Mouse (Mus musculus) embryonic facial prominence, embryonic 15.5 days (tissue): ENCODE data around the gene Irx2. TPM values are rescaled to one million over a fixed set of nuclear protein-coding genes. Genes with fewer than 3 reads are reported as not detected.

Source experiments
- ATAC-seq: fragments of 200-750 bp; cut with Nextera tagmentation; 2 replicates; pipeline ENCODE4 v1.8.0; 2017; ENCODE audit warnings: low read depth, moderate TSS enrichment; ENCODE audit not compliant: insufficient number of reproducible peaks, low FRiP score, low TSS enrichment
- H3K27ac ChIP-seq: fragments of 300-500 bp; sonication (generic); replicated peaks from 2 replicates; pipeline ENCODE4 v1.5.1; 2015; ENCODE audit warnings: mild to moderate bottlenecking, inconsistent platforms
- H3K27me3 ChIP-seq: fragments of 300-500 bp; sonication (generic); 2 replicates; pipeline ENCODE4 v1.6.1; 2015; ENCODE audit warnings: inconsistent platforms
- H3K36me3 ChIP-seq: fragments of 300-500 bp; sonication (generic); 2 replicates; pipeline ENCODE4 v1.6.1; 2015; ENCODE audit warnings: mild to moderate bottlenecking, inconsistent platforms
- H3K4me1 ChIP-seq: fragments of 300-500 bp; sonication (generic); 2 replicates; pipeline ENCODE4 v1.6.1; 2015; ENCODE audit warnings: inconsistent platforms
- H3K4me2 ChIP-seq: fragments of 300-500 bp; sonication (generic); replicated peaks from 2 replicates; pipeline ENCODE4 v1.6.1; 2015; ENCODE audit warnings: mild to moderate bottlenecking, inconsistent platforms
- H3K4me3 ChIP-seq: fragments of 300-500 bp; sonication (generic); replicated peaks from 2 replicates; pipeline ENCODE4 v1.5.1; 2015; ENCODE audit warnings: mild to moderate bottlenecking, inconsistent platforms
- H3K9ac ChIP-seq: fragments of 300-500 bp; sonication (generic); 2 replicates; pipeline ENCODE4 v1.6.1; 2015; ENCODE audit warnings: inconsistent platforms
- H3K9me3 ChIP-seq: fragments of 300-500 bp; sonication (generic); replicated peaks from 2 replicates; pipeline ENCODE4 v1.6.1; 2016; ENCODE audit warnings: inconsistent platforms
- WGBS: fragments of 180-500 bp; shearing (Covaris S2); methylation state at CpG from one replicate; pipeline ENCODE4 v1.1.7; 2015; 5-methylcytosine and 5-hydroxymethylcytosine counted together
- polyA plus RNA-seq: library from polyadenylated mRNA; unstranded; fragments of >200 nt; fragmentation: Nextera tagmentation; extraction: Ambion mirVana; gene quantifications from 2 replicates; pipeline ENCODE4 v1.2.1, GENCODE M21; 2015

Gene Irx2
- polyA plus RNA-seq, 1 experiment from 2014 or later = 35.2 TPM

GRCm38 (mm10) chr13:72638401-72639130 is 9.9 kb downstream of the Irx2 start:
- WGBS = 12% methylated on average over 26 of the region's 26 CpGs
- ATAC-seq = 0 out of 2 replicates have a peak, but pooled peaks have one; percentile 40
- H3K4me3 ChIP-seq = peak overlapping the region; percentile 50
- no peaks in the 10 kb centered on the region for H3K9me3 ChIP-seq
- H3K9ac ChIP-seq = no peak overlapping the region
- H3K27me3 ChIP-seq = peaks cover 86% of the 10 kb centered on the region
- H3K36me3 ChIP-seq = no peaks in the 10 kb centered on the region
- H3K4me2 ChIP-seq = peak overlapping the region; percentile 82
- H3K4me1 ChIP-seq = peaks cover 22% of the 10 kb centered on the region
- H3K27ac ChIP-seq = no peak overlapping the region

- Histone ChIP-seq H3K4me2 (peak overlapping the region; percentile 82), H3K36me3 (no peaks in the 10 kb centered on the region), H3K9ac (peak overlapping the region; percentile 15; the same call in 1 of the 2 replicates), H3K27me3 (peaks cover 78% of the 10 kb centered on the region), H3K4me3 (peak overlapping the region; percentile 50), H3K9me3 (no peaks in the 10 kb centered on the region), H3K27ac (peak overlapping the region; percentile 51), H3K4me1 (peaks cover 22% of the 10 kb centered on the region)
- under 1% methylated on average over 32 of the region's 32 CpGs for WGBS
- peak; percentile 24; the same call in 1 of the 2 replicates for ATAC-seq
Measured at GRCm38 (mm10) chr13:72639441-72640130, 11.0 kb downstream of the Irx2 start.

GRCm38 (mm10) chr13:72640131-72640521 is 11.5 kb downstream of the Irx2 start:
- 5% methylated on average over 11 of the region's 11 CpGs for WGBS
- Histone ChIP-seq H3K4me2 (peak overlapping the region; percentile 82), H3K4me3 (peak overlapping the region; percentile 50), H3K36me3 (no peaks in the 10 kb centered on the region), H3K27me3 (peaks cover 73% of the 10 kb centered on the region), H3K9ac (no peak overlapping the region), H3K4me1 (peaks cover 22% of the 10 kb centered on the region), H3K9me3 (no peaks in the 10 kb centered on the region), H3K27ac (peak overlapping the region; percentile 51; the same call in 1 of the 2 replicates)
- 0 out of 2 replicates have a peak, but pooled peaks have one; percentile 22 for ATAC-seq

- no peak for ATAC-seq
- Histone ChIP-seq H3K9me3 (no peaks in the 10 kb centered on the region), H3K27ac (no peak overlapping the region), H3K9ac (no peak overlapping the region), H3K4me2 (no peak overlapping the region), H3K27me3 (no peaks in the 10 kb centered on the region), H3K4me1 (no peaks in the 10 kb centered on the region), H3K36me3 (no peaks in the 10 kb centered on the region), H3K4me3 (no peak overlapping the region)
- WGBS = 38% methylated on average over 1 of the region's 1 CpGs
Measured at GRCm38 (mm10) chr13:72656447-72656846, 27.8 kb downstream of the Irx2 start.

GRCm38 (mm10) chr13:72675826-72676225 is 47.2 kb downstream of the Irx2 start:
- WGBS = 89% methylated on average over 1 of the region's 1 CpGs
- ATAC-seq = no peak
- Histone ChIP-seq H3K27me3 (no peaks in the 10 kb centered on the region), H3K27ac (no peak overlapping the region), H3K9ac (no peak overlapping the region), H3K36me3 (no peaks in the 10 kb centered on the region), H3K4me3 (no peak overlapping the region), H3K4me1 (no peaks in the 10 kb centered on the region), H3K4me2 (no peak overlapping the region), H3K9me3 (no peaks in the 10 kb centered on the region)
